Mouse (Mus musculus) testis, postnatal 10 days (tissue): ENCODE data around the gene H2-T24.
A peak's percentile ranks its signal among the peaks of the same experiment; 100 is the strongest.

Experiments used
- DNase-seq: peaks from one replicate; pipeline ENCODE4 v3.0.0; 2021; ENCODE audit warnings: low spot score

H2-T24 gene

DNA sequence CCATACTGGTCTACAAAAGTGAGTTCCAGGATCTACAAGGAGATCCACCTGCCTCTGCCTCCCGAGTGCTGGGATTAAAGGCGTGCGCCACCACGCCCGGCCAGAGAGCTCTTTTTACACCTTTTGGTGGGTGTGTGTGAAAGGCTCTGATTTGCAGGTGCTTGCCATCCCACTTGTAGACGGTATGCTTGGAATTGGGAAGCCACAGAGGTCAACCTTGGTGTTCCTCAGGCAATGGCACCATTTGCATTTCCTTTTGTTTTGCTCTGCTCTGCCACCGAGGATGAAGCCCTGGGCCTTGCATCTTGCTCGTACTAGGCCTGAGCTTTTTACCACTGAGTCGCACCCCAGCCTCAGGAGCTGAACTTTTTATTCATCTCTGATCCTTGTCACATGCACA lies 38.6 kb downstream of the H2-T24 start:
- no peak for DNase-seq

DNA sequence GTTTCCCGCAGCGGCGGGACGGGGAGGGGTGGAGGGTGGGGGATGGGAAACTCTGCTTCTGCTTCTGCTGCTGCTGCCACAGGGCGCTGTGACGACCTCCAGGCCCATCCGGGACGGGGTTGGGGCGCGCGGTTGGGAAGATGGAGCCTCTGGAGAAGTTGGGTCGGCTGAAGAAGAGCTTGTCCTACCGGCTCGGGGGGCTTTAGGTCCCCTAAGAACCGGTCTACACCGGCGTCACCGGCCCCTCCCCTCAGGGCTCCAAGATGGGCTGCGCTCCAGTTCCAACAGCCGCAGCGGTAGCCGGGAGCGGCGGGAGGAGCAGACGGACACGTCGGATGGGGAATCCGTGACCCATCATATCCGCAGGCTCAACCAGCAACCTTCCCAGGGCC lies 40.0 kb downstream of the H2-T24 start:
- peak; percentile 76 for DNase-seq

DNA sequence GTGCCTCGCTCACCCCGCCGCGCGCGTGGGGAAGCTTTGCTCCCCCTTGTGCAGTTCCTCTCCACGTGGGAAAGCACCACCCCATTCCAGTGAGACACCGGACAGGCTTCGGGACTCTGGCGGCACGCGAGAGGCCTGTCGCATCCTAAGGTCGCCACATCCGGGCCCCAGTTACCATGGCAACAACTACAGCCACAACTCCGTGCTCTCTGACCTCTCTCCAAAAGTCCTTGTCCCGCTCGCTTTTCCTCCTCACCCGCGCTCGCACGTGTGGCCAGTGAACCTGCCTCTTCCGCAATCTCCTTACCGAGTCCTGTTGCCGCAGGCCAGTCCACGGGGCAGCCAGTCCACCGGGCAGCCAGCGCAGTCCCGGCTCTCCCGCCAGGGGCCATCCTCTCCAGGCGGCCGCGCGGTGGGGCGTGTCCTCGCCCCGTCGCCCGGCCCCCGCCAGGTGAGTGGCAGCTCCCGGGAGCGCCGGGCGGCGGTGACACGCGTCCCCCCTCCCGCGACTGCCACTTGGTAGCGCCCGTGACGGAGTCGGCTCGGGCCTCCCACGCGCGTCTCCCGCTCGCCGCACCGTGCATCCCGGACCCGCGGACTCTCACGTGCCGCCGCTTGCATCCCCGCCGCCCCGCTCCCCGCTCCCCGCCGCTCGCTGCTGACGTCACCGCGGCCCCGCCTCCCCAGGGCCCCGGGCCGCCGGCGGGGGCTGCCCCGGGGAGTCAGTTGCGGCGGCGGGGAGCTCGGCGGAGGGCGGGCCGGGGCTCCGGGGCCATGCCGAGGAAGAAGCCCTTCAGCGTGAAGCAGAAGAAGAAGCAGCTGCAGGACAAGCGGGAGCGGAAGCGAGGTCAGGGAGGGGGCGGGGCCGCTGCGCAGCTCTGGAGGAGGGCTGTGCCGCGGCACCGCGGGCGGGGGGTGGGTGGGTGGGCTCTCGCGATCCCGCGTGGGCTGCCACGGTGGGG lies 40.7 kb downstream of the H2-T24 start, which contains the start of the genes Gnl1 and Prr3:
Gene Gnl1, plus strand, starts transcription at position 451 of the 962 bp plus-strand sequence.
Gene Prr3, minus strand, starts transcription at position 836 of the 962 bp plus-strand sequence.
- DNase-seq = peak; percentile 91

DNA sequence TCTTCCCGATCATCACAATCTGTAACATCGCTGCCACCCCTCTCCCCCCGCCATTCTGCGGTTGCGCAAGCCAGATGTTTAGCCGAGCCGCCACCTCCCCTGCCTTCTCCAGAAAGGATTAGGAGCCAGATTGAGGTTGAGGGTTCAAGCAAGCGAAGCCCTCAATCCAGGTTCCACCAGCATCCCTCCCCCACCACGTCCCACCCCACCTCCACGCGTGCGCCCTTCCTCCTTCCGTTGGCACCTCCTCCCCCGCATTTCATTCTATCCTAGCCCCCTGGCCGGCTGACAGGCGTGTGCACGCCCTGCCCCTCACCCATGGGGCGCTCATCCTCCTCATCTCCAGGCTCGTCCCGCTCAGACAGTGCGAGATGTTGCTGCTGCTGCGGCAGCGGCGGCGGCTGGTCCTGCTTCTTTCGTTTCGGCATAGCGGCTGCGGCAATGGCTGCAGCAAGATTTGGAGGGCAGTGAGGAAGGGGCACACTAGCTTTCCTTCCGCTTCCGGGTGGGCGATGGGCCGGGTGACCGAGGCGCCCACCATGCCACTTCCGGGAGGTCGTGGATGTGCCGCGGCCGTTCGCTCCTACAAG lies 41.5 kb downstream of the H2-T24 start:
- no peak for DNase-seq

DNA sequence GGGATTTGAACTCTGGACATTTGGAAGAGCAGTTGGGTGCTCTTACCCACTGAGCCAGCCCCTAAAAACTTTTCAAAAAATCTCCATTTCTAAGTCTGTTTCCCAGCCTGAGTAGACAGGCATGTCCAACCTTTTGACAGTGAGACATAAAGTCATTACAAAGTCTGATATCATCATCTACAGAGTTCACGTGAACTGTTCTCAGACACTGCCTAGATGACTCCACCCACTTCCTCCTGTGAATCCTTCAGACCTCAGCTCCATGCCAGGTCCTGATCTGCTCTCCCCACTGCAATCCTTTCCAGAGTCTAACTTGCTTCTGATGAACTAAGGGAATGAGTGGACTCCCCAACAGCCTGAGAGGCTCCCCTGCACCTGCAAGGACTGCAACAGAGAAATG lies 48.2 kb downstream of the H2-T24 start:
- no peak for DNase-seq

DNA sequence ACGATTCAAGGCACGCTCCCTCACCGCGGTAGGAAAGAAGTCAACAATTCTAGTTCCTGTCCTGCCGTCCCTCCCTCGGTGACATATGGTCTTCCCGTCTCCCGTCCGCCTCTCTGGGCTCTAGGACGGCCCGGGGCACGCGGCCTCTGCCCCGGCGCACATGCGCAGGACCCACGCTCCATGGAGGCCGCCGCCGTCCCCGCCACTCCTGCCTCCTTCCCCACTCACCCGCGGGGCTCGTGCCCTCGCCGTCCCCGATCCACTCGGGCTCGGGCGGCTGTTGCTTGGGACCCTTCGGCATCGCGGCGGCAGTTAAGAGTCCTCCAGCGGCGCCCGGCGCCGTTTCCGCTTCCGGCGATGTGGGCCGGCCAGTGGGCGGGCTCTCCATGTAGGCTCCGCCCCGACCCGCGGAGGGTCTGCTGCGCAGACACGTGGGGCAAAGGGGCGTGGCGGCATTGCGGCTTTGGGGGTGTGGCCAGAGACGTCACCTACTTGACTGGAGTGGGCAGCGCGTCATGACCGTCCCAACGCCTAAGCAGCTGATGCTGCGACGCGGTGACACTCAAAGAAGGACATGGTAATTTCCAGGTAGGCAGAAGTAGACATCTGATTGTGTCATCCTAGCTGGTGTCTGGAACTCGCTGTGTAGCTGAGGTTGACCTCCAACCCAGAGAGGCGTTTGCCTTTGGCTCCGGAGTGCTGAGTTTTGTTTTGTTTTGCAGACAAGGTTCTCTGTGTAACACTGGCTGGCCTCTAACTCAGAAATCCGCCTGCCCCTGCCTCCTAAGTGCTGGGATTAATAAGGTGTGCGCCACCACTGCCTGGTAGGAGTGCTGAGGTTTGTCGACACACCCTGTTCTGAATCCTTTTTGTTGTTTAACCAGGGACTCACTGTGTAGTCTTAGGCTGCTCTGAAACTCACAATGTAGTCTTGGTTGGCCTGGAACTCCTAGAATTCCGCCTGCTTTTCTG lies 50.7 kb downstream of the H2-T24 start, which contains the start of gene Abcf1:
Gene Abcf1, minus strand, starts transcription at position 344 of the 972 bp plus-strand sequence.
- DNase-seq = peak; percentile 100

DNA sequence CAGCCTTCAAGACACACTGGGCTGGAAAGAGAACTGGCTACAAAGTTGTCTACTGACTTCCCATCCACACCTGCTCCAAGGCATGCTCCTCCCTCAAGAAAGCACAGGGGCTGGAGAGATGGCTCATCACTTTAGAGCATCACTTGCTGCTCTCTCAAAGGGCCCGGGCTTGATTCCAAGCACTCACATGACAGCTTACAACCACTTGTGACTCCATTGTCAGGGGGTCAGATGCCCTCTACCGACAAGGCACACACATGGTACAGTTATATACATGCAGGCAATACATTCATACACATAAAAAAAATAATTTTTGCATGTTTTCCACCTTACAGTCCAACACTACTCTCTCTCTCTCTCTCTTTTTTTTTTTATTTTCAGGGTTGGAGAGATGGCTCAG lies 52.7 kb downstream of the H2-T24 start:
- DNase-seq = no peak

DNA sequence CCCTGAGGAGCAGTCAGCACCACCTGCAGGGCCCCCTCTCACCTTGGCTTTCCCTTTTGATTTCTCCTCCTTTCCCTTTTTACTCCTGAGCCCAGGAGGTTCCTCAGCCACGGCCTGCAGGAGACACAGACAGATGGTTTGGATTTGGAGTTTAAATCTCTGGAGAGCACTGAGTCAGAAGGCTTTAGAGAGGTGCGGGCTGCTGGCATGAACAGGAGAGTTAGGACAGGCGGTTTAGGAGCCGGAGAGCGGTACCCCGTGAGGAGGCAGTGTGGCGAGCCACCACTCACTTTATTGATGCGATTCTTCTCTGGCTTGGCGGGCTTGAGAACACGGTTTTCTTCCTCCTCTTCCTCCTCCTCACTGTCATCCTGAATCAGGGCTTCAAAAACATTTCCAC lies 57.1 kb downstream of the H2-T24 start:
- DNase-seq = no peak

DNA sequence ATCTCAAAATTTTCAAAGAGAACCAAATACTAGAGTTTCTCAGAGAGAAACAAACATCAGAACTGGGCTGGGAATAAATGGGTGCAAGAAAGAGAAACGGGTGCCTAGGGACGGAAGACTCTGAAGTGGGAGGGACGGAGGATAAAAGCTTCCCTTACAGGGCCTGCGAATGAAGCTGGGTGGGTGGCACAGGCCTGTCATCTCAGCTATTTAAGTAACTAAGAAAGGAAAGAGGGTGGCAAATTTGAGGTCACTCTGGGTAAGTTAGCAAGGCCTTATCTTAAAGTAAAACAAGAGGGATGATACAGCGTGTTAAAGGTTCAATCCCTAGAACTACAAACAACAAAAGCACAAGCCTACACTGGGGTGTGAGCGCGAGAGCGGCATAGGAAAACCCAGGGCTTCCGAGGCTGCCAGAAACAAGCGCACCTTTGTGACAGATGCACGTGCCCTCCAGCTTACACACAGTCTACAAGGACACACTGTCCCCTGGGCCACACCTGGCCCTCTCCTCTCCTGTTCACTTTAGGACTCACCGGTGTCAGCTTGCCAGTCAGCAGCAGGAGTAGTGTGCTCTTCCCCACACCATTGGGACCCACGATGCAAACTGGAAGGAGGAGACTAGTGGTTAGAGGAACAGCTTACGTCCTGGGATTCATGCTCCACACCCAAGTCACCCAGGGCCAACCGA lies 61.7 kb downstream of the H2-T24 start:
- DNase-seq = no peak
